Mouse (Mus musculus) cerebellum, adult 2 months (tissue): Measurements from ENCODE around the gene Rgs21. TPM values are rescaled to one million over a fixed set of nuclear protein-coding genes. Genes with fewer than 3 reads are reported as not detected.

ENCODE experiments used
- DNase-seq, 2 experiments: peaks; one replicate each; pipeline ENCODE4 v3.0.0; 2021
- H3K27ac ChIP-seq: fragments of 200-500 bp; 2 replicates; pipeline ENCODE4 v1.5.1; 2012; ENCODE audit warnings: low read length, control low read depth, inconsistent platforms; ENCODE audit not compliant: insufficient read depth
- H3K27me3 ChIP-seq: fragments of 200-500 bp; 2 replicates; pipeline ENCODE4 v1.6.1; 2012; ENCODE audit warnings: inconsistent platforms, mild to moderate bottlenecking, low read length, moderate library complexity; ENCODE audit not compliant: control insufficient read depth, insufficient read depth
- H3K4me1 ChIP-seq: fragments of 200-500 bp; 2 replicates; pipeline ENCODE4 v1.6.1; 2011; ENCODE audit warnings: low read length; ENCODE audit not compliant: control insufficient read depth, insufficient read depth
- H3K4me3 ChIP-seq: fragments of 200-500 bp; replicated peaks from 2 replicates; pipeline ENCODE3; 2011; ENCODE audit warnings: mild to moderate bottlenecking, low read depth, low read length, control low read depth; ENCODE audit not compliant: insufficient read depth
- CTCF ChIP-seq: fragments of 200-500 bp; IDR thresholded peaks from 2 replicates; pipeline ENCODE4 v1.5.1; 2011; ENCODE audit warnings: low read depth, mild to moderate bottlenecking, control low read depth, low read length, moderate library complexity, borderline replicate concordance; ENCODE audit not compliant: insufficient read depth
- POLR2A ChIP-seq: fragments of 200-500 bp; IDR thresholded peaks from 2 replicates; pipeline ENCODE4 v1.6.1; 2011; ENCODE audit warnings: low read length, control low read depth, borderline replicate concordance; ENCODE audit not compliant: insufficient read depth
- WGBS: fragments of 180-500 bp; shearing (Covaris S2); methylation state at CpG from one replicate; pipeline ENCODE4 v1.1.7; 2018; 5-methylcytosine and 5-hydroxymethylcytosine counted together
- polyA plus RNA-seq: library from polyadenylated mRNA; depleted of rRNA; stranded (reverse); fragments of >200 nt; gene quantifications from 2 replicates; pipeline ENCODE4 v1.2.3, GENCODE M21; 2012

Gene Rgs21
- polyA plus RNA-seq, 1 experiment, result not detected

GRCm38 (mm10) chr1:144531746-144532145, 35.7 kb downstream of the Rgs21 start:
- 95% methylated on average over 1 of the region's 1 CpGs for WGBS
- H3K4me3 ChIP-seq, result no peak overlapping the region
- no peak for DNase-seq
- TF ChIP-seq CTCF (no peak), POLR2A (no peak)
- H3K4me1 ChIP-seq, result no peaks in the 10 kb centered on the region
- H3K27ac ChIP-seq, result no peak overlapping the region
- no peaks in the 10 kb centered on the region for H3K27me3 ChIP-seq

GRCm38 (mm10) chr1:144517878-144518426, 49.5 kb downstream of the Rgs21 start:
- Histone ChIP-seq H3K4me1 (no peaks in the 10 kb centered on the region), H3K27me3 (no peaks in the 10 kb centered on the region), H3K27ac (no peak overlapping the region), H3K4me3 (no peak overlapping the region)
- TF ChIP-seq CTCF, result no peak
- no peak for TF ChIP-seq POLR2A
- 38% methylated on average over 5 of the region's 5 CpGs for WGBS
- no peak for DNase-seq

GRCm38 (mm10) chr1:144502241-144502640, 65.2 kb downstream of the Rgs21 start:
- Histone ChIP-seq H3K4me3 (no peak overlapping the region), H3K27me3 (no peaks in the 10 kb centered on the region), H3K4me1 (no peaks in the 10 kb centered on the region), H3K27ac (no peak overlapping the region)
- DNase-seq, result no peak
- TF ChIP-seq CTCF (no peak), POLR2A (no peak)
- 22% methylated on average over 1 of the region's 1 CpGs for WGBS

GRCm38 (mm10) chr1:144500423-144500822, 67.0 kb downstream of the Rgs21 start:
- DNase-seq, result no peak
- Histone ChIP-seq H3K4me1 (no peaks in the 10 kb centered on the region), H3K4me3 (no peak overlapping the region), H3K27me3 (no peaks in the 10 kb centered on the region), H3K27ac (no peak overlapping the region)
- 84% methylated on average over 4 of the region's 4 CpGs for WGBS
- TF ChIP-seq CTCF, result no peak
- TF ChIP-seq POLR2A, result no peak

GRCm38 (mm10) chr1:144499719-144500118, 67.7 kb downstream of the Rgs21 start:
- Histone ChIP-seq H3K4me3 (no peak overlapping the region), H3K27me3 (no peaks in the 10 kb centered on the region), H3K4me1 (no peaks in the 10 kb centered on the region), H3K27ac (no peak overlapping the region)
- no peak for DNase-seq
- 50% methylated on average over 1 of the region's 1 CpGs for WGBS
- TF ChIP-seq POLR2A, result no peak
- TF ChIP-seq CTCF, result no peak

- Histone ChIP-seq H3K27me3 (no peaks in the 10 kb centered on the region), H3K27ac (no peak overlapping the region), H3K4me3 (no peak overlapping the region), H3K4me1 (no peaks in the 10 kb centered on the region)
- no peak for DNase-seq
- no peak for TF ChIP-seq POLR2A
These were observed 68.7 kb downstream of the Rgs21 start for GRCm38 (mm10) chr1:144498725-144499124.

GRCm38 (mm10) chr1:144498051-144498450, 69.4 kb downstream of the Rgs21 start:
- no peak for DNase-seq
- no peaks in the 10 kb centered on the region for H3K27me3 ChIP-seq

GRCm38 (mm10) chr1:144493336-144493735, 74.1 kb downstream of the Rgs21 start:
- DNase-seq, result no peak
- H3K27ac ChIP-seq, result no peak overlapping the region
- H3K4me1 ChIP-seq, result no peaks in the 10 kb centered on the region
- H3K4me3 ChIP-seq, result no peak overlapping the region
- TF ChIP-seq CTCF, result no peak
- TF ChIP-seq POLR2A, result no peak
- no peaks in the 10 kb centered on the region for H3K27me3 ChIP-seq
- 91% methylated on average over 1 of the region's 1 CpGs for WGBS

More at GRCm38 (mm10) chr1:144498051-144498450, 69.4 kb downstream of the Rgs21 start:
- Histone ChIP-seq H3K27ac (no peak overlapping the region), H3K4me1 (no peaks in the 10 kb centered on the region), H3K4me3 (no peak overlapping the region)
- no peak for TF ChIP-seq CTCF
- 35% methylated on average over 3 of the region's 3 CpGs for WGBS
